ENCODE assay signal across 21 mouse cellular contexts in genomic region chr10:36499713-36500112, GRCm38 (mm10). TPM values are rescaled to one million over a fixed set of nuclear protein-coding genes. Genes with fewer than 3 reads are reported as not detected.
A peak's percentile ranks its signal among the peaks of the same experiment; 100 is the strongest.
DNase-seq lines count a peak whose midpoint lies in the region; ATAC-seq and TF ChIP-seq lines count a peak whose summit lies in the region.
"Had no signal": no experiment of that assay in that cellular context is flagged by ENCODE, and none has a peak within 500 bp of the region (broad histone marks: within the 10 kb centered on the region; RNA-seq: fewer than 3 reads in every experiment).

No protein-coding gene starts in this region.

- no peak overlapping the region for H3K9ac ChIP-seq in forebrain, embryonic 13.5 days
- H3K9ac ChIP-seq in forebrain, embryonic 11.5 days (ENCODE audit: low read length), result no peak overlapping the region
- H3K9ac ChIP-seq in heart, embryonic 11.5 days (ENCODE audit: low read depth, low read length), result no peak overlapping the region
- H3K9ac ChIP-seq: embryonic facial prominence, embryonic 13.5 days; hindbrain, embryonic 13.5 days; intestine, embryonic 15.5 days had no signal

- ATAC-seq in forebrain, embryonic 13.5 days, result peak; percentile 66; the same call in 1 of the 2 replicates
- no peak for ATAC-seq in forebrain, embryonic 11.5 days (replicated peaks; ENCODE audit: low FRiP score)
- no peak for ATAC-seq in heart, embryonic 11.5 days (replicated peaks; ENCODE audit: insufficient number of reproducible peaks, low FRiP score, low TSS enrichment)
- ATAC-seq: CD4-positive, CD25-positive, alpha-beta regulatory T cell, adult 4 months; intestine, embryonic 15.5 days had no signal

- H3K9me3 ChIP-seq in forebrain, embryonic 13.5 days (replicated peaks), result no peaks in the 10 kb centered on the region
- no peaks in the 10 kb centered on the region for H3K9me3 ChIP-seq in forebrain, embryonic 11.5 days (ENCODE audit: control insufficient read depth, low read length)
- no peaks in the 10 kb centered on the region for H3K9me3 ChIP-seq in heart, embryonic 11.5 days (replicated peaks; ENCODE audit: control insufficient read depth, low read length)
- H3K9me3 ChIP-seq: embryonic facial prominence, embryonic 13.5 days; G1E; hindbrain, embryonic 13.5 days; intestine, embryonic 15.5 days had no signal

- WGBS in forebrain, embryonic 13.5 days, result 90% methylated on average over 1 of the region's 1 CpGs
- WGBS in forebrain, embryonic 11.5 days, result 95% methylated on average over 1 of the region's 1 CpGs
- 90% methylated on average over 1 of the region's 1 CpGs for WGBS in heart, embryonic 11.5 days (ENCODE audit: insufficient replicate concordance)

- no peak overlapping the region for H3K27ac ChIP-seq in forebrain, embryonic 13.5 days
- H3K27ac ChIP-seq in forebrain, embryonic 11.5 days (ENCODE audit: low read depth, low read length), result no peak overlapping the region
- H3K27ac ChIP-seq in heart, embryonic 11.5 days (ENCODE audit: low read depth, low read length), result no peak overlapping the region
- H3K27ac ChIP-seq in gastrocnemius, adult 2 months, result no peak overlapping the region
- H3K27ac ChIP-seq: embryonic facial prominence, embryonic 13.5 days; hindbrain, embryonic 13.5 days; intestine, embryonic 15.5 days had no signal

- H3K27me3 ChIP-seq in forebrain, embryonic 13.5 days, result peaks cover 4% of the 10 kb centered on the region; the same call in 1 of the 2 replicates
- no peaks in the 10 kb centered on the region for H3K27me3 ChIP-seq in forebrain, embryonic 11.5 days (ENCODE audit: control insufficient read depth, insufficient read depth, low read length)
- H3K27me3 ChIP-seq in heart, embryonic 11.5 days (ENCODE audit: control insufficient read depth, insufficient read depth, low read length), result no peaks in the 10 kb centered on the region
- H3K27me3 ChIP-seq: hindbrain, embryonic 13.5 days; intestine, embryonic 15.5 days had no signal

- no peak for DNase-seq in forebrain, embryonic 11.5 days (ENCODE audit: low spot score)
- peak; percentile 3 for DNase-seq in left cerebral cortex, postnatal 4 days
- no peak for DNase-seq in left cerebral cortex, adult 9 months (ENCODE audit: low spot score in 2 of 2)
- DNase-seq in brain, embryonic 14.5 days (ENCODE audit: low read depth), result peak; percentile 41
- no peak for DNase-seq in gastrocnemius, adult 2 months
- DNase-seq: adrenal gland, postnatal 10 days; B cell, adult 2 months; cerebellum, adult 11-12 months; cerebellum, adult 9-11 months; gastrocnemius, postnatal 36 days; heart, adult 11 months; heart, postnatal 10 days; heart, postnatal 4 days; kidney, adult 18-20 months had no signal

- intact Hi-C loops in left cerebral cortex, postnatal 4 days (cut with DNase I), result no loop called here
- intact Hi-C loops in gastrocnemius, adult 2 months (cut with DNase I), result no loop called here

- no peak overlapping the region for H3K4me2 ChIP-seq in forebrain, embryonic 13.5 days
- no peak overlapping the region for H3K4me2 ChIP-seq in forebrain, embryonic 11.5 days (ENCODE audit: low read depth, low read length, severe bottlenecking)
- no peak overlapping the region for H3K4me2 ChIP-seq in heart, embryonic 11.5 days
- H3K4me2 ChIP-seq: embryonic facial prominence, embryonic 13.5 days; hindbrain, embryonic 13.5 days; intestine, embryonic 15.5 days had no signal

- no peaks in the 10 kb centered on the region for H3K36me3 ChIP-seq in forebrain, embryonic 13.5 days (ENCODE audit: poor library complexity, severe bottlenecking)
- no peaks in the 10 kb centered on the region for H3K36me3 ChIP-seq in forebrain, embryonic 11.5 days (ENCODE audit: control insufficient read depth, insufficient read depth, low read length)
- no peaks in the 10 kb centered on the region for H3K36me3 ChIP-seq in heart, embryonic 11.5 days (ENCODE audit: control insufficient read depth, insufficient read depth, low read length)
- H3K36me3 ChIP-seq: embryonic facial prominence, embryonic 13.5 days; G1E; hindbrain, embryonic 13.5 days; intestine, embryonic 15.5 days had no signal

- no peak for TF ChIP-seq POLR2A in brain, embryonic 14.5 days (IDR thresholded peaks at IDR 0.05; ENCODE audit: borderline replicate concordance, extremely low read depth, insufficient read depth, insufficient read length, poor library complexity, severe bottlenecking)

- no peaks in the 10 kb centered on the region for H3K4me1 ChIP-seq in forebrain, embryonic 13.5 days
- H3K4me1 ChIP-seq in forebrain, embryonic 11.5 days (replicated peaks; ENCODE audit: control insufficient read depth, insufficient read depth, low read length), result no peaks in the 10 kb centered on the region
- no peaks in the 10 kb centered on the region for H3K4me1 ChIP-seq in heart, embryonic 11.5 days (ENCODE audit: control insufficient read depth, insufficient read depth, low read length)
- H3K4me1 ChIP-seq: embryonic facial prominence, embryonic 13.5 days; hindbrain, embryonic 13.5 days; intestine, embryonic 15.5 days had no signal

- TF ChIP-seq CTCF in brain, embryonic 14.5 days (IDR thresholded peaks at IDR 0.05; ENCODE audit: borderline replicate concordance, extremely low read depth, insufficient read depth, insufficient read length), result no peak
- TF ChIP-seq CTCF in gastrocnemius, adult 2 months (IDR thresholded peaks at IDR 0.05), result no peak

- H3K4me3 ChIP-seq in forebrain, embryonic 13.5 days, result no peak overlapping the region
- no peak overlapping the region for H3K4me3 ChIP-seq in forebrain, embryonic 11.5 days (ENCODE audit: low read depth, low read length)
- H3K4me3 ChIP-seq in heart, embryonic 11.5 days (ENCODE audit: low read depth, low read length), result no peak overlapping the region
- no peak overlapping the region for H3K4me3 ChIP-seq in gastrocnemius, adult 2 months
- H3K4me3 ChIP-seq: embryonic facial prominence, embryonic 13.5 days; hindbrain, embryonic 13.5 days; intestine, embryonic 15.5 days had no signal

RNA-seq across cellular contexts. Expression of gene Hs3st5, which starts 6.9 kb away (rescaled TPM):
- polyA plus RNA-seq in forebrain, embryonic 13.5 days (2015; fragmentation: Nextera tagmentation; extraction: Ambion mirVana), result 3.1 and 4.6 TPM in 2 replicates
- polyA plus RNA-seq in forebrain, embryonic 11.5 days (2014; fragmentation: Nextera tagmentation; extraction: Ambion mirVana), result 0.93 and 1.4 TPM in 2 replicates
- total RNA-seq in left cerebral cortex, postnatal 4 days (2021), result 10 to 100 TPM; 19.4 to 20.2 TPM
- polyA plus RNA-seq in brain, embryonic 14.5 days (2012; rRNA removed), result 7.4 and 12.9 TPM in 2 replicates
- polyA plus RNA-seq in heart, embryonic 11.5 days (2014; fragmentation: Nextera tagmentation; extraction: Ambion mirVana), result 0.13 and 0.18 TPM in 2 replicates
- 1 to 10 TPM; 5.2 to 8.5 TPM for total RNA-seq in gastrocnemius, adult 2 months (2021)
- polyA plus RNA-seq: CD4-positive, CD25-positive, alpha-beta regulatory T cell, adult 4 months; G1E had no signal

Comparison
In these comparisons a context has a peak if more than half of its experiments do, and no peak if none do; other contexts are left out.
1. DNase-seq: peak in left cerebral cortex, postnatal 4 days (single experiment) and brain, embryonic 14.5 days (single experiment); none in forebrain, embryonic 11.5 days (single experiment), left cerebral cortex, adult 9 months (0 of 2) and gastrocnemius, adult 2 months (single experiment).